Mouse (Mus musculus): ENCODE measurements at regions not wholly inside any gene's neighbourhood (a gene's known extent, or its start where the extent isn't known, plus 50 kb on each side); places are given as distances from the start of the nearest gene placed in this dataset.

DNA sequence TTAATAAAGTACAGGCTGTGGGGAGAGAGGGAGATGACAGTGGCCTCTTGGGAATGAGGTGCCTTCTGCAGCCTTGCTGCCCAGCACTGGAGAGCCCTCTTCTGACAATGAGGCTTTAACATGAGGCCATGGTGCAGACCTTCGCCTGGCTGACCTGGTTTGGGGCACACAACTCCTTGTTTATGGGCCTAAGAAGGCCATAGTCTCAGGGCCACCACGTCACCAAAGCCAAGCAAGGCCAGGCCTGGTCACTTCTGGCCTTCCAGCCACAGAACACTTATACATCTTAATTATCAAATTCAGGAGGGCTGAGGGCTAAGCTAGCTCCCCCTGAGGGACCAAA lies 70.7 kb upstream of the Ptpn1 start:
- no peak for ATAC-seq (ENCODE audit: low FRiP score)
- WGBS: 77% methylated on average over 2 of the region's 2 CpGs
- no peaks in the 10 kb centered on the region for H3K36me3 ChIP-seq (ENCODE audit: control insufficient read depth, insufficient read depth, low read length)
- no peak overlapping the region for H3K27ac ChIP-seq (ENCODE audit: low read depth, low read length)
- no peaks in the 10 kb centered on the region for H3K9me3 ChIP-seq (ENCODE audit: control insufficient read depth, low read length)
- H3K4me2 ChIP-seq (replicated peaks; ENCODE audit: low read depth, low read length): no peak overlapping the region
- no peaks in the 10 kb centered on the region; the same call in 1 of the 2 replicates for H3K4me1 ChIP-seq (replicated peaks; ENCODE audit: control insufficient read depth, insufficient read depth, low read length)
- H3K27me3 ChIP-seq (ENCODE audit: control insufficient read depth, insufficient read depth, low read length): no peaks in the 10 kb centered on the region
- DNase-seq (ENCODE audit: low spot score): no peak
- no peak overlapping the region for H3K9ac ChIP-seq (ENCODE audit: low read depth, low read length)
- H3K4me3 ChIP-seq (ENCODE audit: low read depth, low read length): no peak overlapping the region

DNA sequence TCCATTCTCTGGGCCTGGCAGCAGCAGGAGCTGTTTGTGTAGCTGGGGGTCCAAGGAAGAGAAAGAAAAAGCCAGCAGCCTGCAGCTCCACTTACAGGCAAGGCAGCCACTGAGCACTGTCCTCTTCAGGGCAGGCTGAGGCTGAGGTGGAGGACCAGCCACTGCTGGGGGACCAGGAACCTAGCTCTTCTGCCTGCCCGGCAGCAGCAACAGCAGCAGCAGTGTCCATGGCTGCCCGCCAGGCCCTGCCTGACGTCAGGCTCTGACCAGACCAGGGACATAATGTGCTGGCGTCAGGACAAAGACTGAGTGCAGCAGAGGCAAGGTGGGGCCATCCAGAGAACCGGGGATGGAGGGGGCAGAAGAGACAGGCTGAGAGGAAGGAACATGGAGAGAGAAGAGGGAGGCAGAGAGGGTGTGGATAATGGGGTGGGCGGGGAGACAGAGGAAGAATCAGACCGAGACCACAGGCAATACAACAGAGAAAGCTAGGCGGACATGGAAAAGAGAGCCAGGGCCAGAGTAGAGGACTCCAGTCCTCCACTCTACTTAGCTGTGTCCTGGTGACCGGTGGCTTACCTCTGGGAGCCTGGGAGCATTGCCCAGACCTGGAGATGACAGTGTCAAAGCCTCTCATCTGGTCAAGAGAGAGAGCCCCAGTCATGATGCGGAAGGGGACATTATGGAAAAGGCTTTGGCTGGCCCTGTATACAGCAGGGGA lies 71.2 kb upstream of the Ptpn1 start:
- Histone ChIP-seq H3K27ac (ENCODE audit: low read depth, low read length) (no peak overlapping the region), H3K9ac (ENCODE audit: low read depth, low read length) (0 out of 2 replicates have a peak overlapping the region, but pooled peaks have one; percentile 15), H3K9me3 (ENCODE audit: control insufficient read depth, low read length) (no peaks in the 10 kb centered on the region), H3K36me3 (ENCODE audit: control insufficient read depth, insufficient read depth, low read length) (no peaks in the 10 kb centered on the region), H3K4me2 (replicated peaks; ENCODE audit: low read depth, low read length) (no peak overlapping the region), H3K4me1 (replicated peaks; ENCODE audit: control insufficient read depth, insufficient read depth, low read length) (no peaks in the 10 kb centered on the region; the same call in 1 of the 2 replicates), H3K4me3 (ENCODE audit: low read depth, low read length) (no peak overlapping the region), H3K27me3 (ENCODE audit: control insufficient read depth, insufficient read depth, low read length) (no peaks in the 10 kb centered on the region)
- ATAC-seq (ENCODE audit: low FRiP score) (peak; percentile 17; the same call in 1 of the 2 replicates), DNase-seq (ENCODE audit: low spot score) (no peak)
- WGBS: 50% methylated on average over 10 of the region's 10 CpGs

DNA sequence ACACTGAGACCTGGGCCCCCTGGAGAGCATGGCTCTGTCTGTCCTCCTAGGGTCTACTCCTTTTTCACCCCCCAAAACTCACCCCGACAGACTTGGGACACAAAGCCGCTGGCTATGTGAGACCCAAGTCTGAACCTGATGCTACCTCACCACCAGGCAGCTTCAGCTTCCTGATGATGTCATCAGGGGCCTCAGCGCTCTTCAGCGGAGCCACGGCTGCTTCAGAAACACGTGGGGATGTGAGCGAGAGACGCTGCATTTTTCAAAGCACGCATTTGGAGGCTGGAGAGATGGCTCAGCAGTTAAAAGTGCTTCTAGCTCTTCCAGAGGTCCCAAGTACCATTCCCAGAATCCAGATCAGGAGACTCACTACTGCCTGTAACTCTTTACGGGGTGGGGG lies 72.3 kb upstream of the Ptpn1 start:
- no peaks in the 10 kb centered on the region for H3K9me3 ChIP-seq (ENCODE audit: control insufficient read depth, low read length)
- H3K9ac ChIP-seq (ENCODE audit: low read depth, low read length): no peak overlapping the region
- no peaks in the 10 kb centered on the region for H3K27me3 ChIP-seq (ENCODE audit: control insufficient read depth, insufficient read depth, low read length)
- ATAC-seq (ENCODE audit: low FRiP score) (no peak), DNase-seq (ENCODE audit: low spot score) (no peak)
- H3K4me2 ChIP-seq (replicated peaks; ENCODE audit: low read depth, low read length): no peak overlapping the region
- no peaks in the 10 kb centered on the region for H3K36me3 ChIP-seq (ENCODE audit: control insufficient read depth, insufficient read depth, low read length)
- 64% methylated on average over 10 of the region's 10 CpGs for WGBS
- no peak overlapping the region for H3K4me3 ChIP-seq (ENCODE audit: low read depth, low read length)
- no peak overlapping the region for H3K27ac ChIP-seq (ENCODE audit: low read depth, low read length)
- H3K4me1 ChIP-seq (replicated peaks; ENCODE audit: control insufficient read depth, insufficient read depth, low read length): no peaks in the 10 kb centered on the region; the same call in 1 of the 2 replicates

DNA sequence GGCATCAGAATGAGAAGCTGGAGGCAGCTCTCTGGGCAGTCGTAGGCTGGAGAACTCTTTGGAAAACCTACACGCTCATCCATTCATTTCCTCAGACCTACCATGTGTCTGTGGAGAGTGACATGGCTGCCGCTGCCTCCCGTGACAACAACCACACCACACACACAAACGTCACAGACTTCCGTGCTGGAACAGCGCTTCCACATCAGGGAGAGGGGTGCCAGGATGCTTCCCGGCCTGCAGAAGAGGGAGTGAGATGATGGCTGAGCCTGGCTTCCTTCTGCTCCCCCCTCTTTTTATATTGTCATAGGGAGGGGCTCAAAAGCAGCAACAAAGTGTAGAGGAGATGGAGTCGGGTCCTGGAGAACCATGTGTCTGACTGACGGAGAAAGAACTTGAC lies 73.5 kb upstream of the Ptpn1 start:
- H3K36me3 ChIP-seq (ENCODE audit: control insufficient read depth, insufficient read depth, low read length): no peaks in the 10 kb centered on the region
- no peak for ATAC-seq (ENCODE audit: low FRiP score)
- no peak overlapping the region for H3K4me2 ChIP-seq (replicated peaks; ENCODE audit: low read depth, low read length)
- peak overlapping the region; percentile 15; the same call in 1 of the 2 replicates for H3K9ac ChIP-seq (ENCODE audit: low read depth, low read length)
- no peaks in the 10 kb centered on the region for H3K9me3 ChIP-seq (ENCODE audit: control insufficient read depth, low read length)
- H3K27me3 ChIP-seq (ENCODE audit: control insufficient read depth, insufficient read depth, low read length): no peaks in the 10 kb centered on the region
- H3K4me3 ChIP-seq (ENCODE audit: low read depth, low read length): no peak overlapping the region
- no peaks in the 10 kb centered on the region; the same call in 1 of the 2 replicates for H3K4me1 ChIP-seq (replicated peaks; ENCODE audit: control insufficient read depth, insufficient read depth, low read length)
- no peak overlapping the region for H3K27ac ChIP-seq (ENCODE audit: low read depth, low read length)
- DNase-seq (ENCODE audit: low spot score): no peak
- 72% methylated on average over 10 of the region's 10 CpGs for WGBS

DNA sequence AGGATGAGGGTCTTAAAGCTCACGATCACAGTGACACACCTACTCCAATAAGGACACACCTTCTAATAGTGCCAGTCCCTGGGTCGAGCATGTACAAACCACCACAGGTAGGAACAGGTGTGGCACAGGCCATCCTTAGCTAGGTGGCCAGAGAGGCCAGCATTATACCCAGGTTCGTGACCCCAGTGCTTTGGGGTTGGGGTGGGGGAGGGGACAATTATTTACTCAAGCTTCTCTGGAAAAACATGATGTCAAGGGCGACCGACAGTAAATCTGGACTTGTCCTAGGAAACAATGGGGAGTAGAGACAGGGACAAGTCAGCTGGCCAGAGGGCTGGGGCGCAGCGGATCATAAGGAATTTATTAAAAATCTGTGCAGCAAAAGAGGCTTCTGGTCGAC lies 73.9 kb upstream of the Ptpn1 start:
- ATAC-seq (ENCODE audit: low FRiP score) (no peak), DNase-seq (ENCODE audit: low spot score) (no peak)
- Histone ChIP-seq H3K27ac (ENCODE audit: low read depth, low read length) (no peak overlapping the region), H3K9me3 (ENCODE audit: control insufficient read depth, low read length) (no peaks in the 10 kb centered on the region), H3K4me1 (replicated peaks; ENCODE audit: control insufficient read depth, insufficient read depth, low read length) (no peaks in the 10 kb centered on the region; the same call in 1 of the 2 replicates), H3K9ac (ENCODE audit: low read depth, low read length) (no peak overlapping the region), H3K4me3 (ENCODE audit: low read depth, low read length) (no peak overlapping the region), H3K36me3 (ENCODE audit: control insufficient read depth, insufficient read depth, low read length) (no peaks in the 10 kb centered on the region), H3K4me2 (replicated peaks; ENCODE audit: low read depth, low read length) (no peak overlapping the region), H3K27me3 (ENCODE audit: control insufficient read depth, insufficient read depth, low read length) (no peaks in the 10 kb centered on the region)
- 74% methylated on average over 8 of the region's 8 CpGs for WGBS

DNA sequence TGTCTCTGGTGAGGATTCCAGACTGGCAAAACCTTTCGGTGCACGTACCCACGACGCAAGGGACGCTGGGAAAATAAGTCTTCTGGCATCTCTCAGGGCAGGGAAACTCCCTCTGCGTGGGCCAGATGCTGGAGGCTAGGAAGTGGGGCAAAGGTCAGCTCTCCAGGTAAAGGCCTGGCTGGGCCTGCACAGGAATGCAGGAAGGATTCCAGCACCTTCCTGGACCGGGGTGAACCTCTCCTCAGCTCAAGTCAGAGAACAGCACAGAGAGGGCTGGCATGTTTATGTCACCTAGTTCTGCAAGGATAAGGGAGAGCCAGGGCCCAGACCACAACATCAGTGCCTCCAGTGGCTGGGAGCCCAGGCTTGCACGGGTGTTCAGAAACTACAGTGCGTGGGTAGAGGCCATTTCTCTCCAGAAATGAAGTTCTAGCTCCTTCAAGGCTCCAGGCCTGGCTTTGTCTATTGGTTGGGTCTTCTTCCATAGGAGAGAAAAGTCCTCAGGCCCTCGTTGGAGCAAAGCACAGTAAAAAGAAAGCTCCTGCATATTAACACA lies 74.9 kb upstream of the Ptpn1 start:
- H3K27ac ChIP-seq (ENCODE audit: low read depth, low read length): no peak overlapping the region
- WGBS: 81% methylated on average over 10 of the region's 10 CpGs
- no peaks in the 10 kb centered on the region; the same call in 1 of the 2 replicates for H3K4me1 ChIP-seq (replicated peaks; ENCODE audit: control insufficient read depth, insufficient read depth, low read length)
- no peak overlapping the region for H3K4me3 ChIP-seq (ENCODE audit: low read depth, low read length)
- H3K36me3 ChIP-seq (ENCODE audit: control insufficient read depth, insufficient read depth, low read length): no peaks in the 10 kb centered on the region
- no peak overlapping the region for H3K4me2 ChIP-seq (replicated peaks; ENCODE audit: low read depth, low read length)
- DNase-seq (ENCODE audit: low spot score) (no peak), ATAC-seq (ENCODE audit: low FRiP score) (no peak)
- H3K27me3 ChIP-seq (ENCODE audit: control insufficient read depth, insufficient read depth, low read length): no peaks in the 10 kb centered on the region
- no peak overlapping the region for H3K9ac ChIP-seq (ENCODE audit: low read depth, low read length)
- no peaks in the 10 kb centered on the region for H3K9me3 ChIP-seq (ENCODE audit: control insufficient read depth, low read length)

DNA sequence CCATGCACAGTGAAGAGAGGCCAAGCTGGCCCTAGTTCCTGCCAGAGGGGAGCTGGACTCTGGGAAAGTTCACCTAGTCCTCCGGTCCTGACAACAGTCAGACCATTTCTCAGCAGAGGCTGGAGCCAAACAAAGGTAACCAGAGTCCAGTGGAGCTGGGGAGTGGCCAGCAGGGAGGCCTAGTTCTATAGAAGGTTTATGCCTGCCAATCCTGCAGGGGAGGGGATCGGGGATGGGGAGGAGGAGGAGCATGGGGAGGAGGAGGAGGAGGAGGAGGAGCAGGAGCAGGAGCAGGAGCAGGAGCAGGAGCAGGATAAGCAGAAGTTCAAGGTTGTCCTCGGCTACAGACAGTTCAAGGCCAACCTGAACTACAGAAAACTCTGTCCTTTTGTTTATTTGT lies 75.8 kb upstream of the Ptpn1 start:
- no peak for DNase-seq (ENCODE audit: low spot score)
- no peaks in the 10 kb centered on the region for H3K9me3 ChIP-seq (ENCODE audit: control insufficient read depth, low read length)
- WGBS: 58% methylated on average over 2 of the region's 3 CpGs
- H3K4me1 ChIP-seq (replicated peaks; ENCODE audit: control insufficient read depth, insufficient read depth, low read length): no peaks in the 10 kb centered on the region; the same call in 1 of the 2 replicates
- no peaks in the 10 kb centered on the region for H3K36me3 ChIP-seq (ENCODE audit: control insufficient read depth, insufficient read depth, low read length)
- H3K27ac ChIP-seq (ENCODE audit: low read depth, low read length): no peak overlapping the region
- H3K4me3 ChIP-seq (ENCODE audit: low read depth, low read length): no peak overlapping the region
- ATAC-seq (ENCODE audit: low FRiP score): no peak
- H3K27me3 ChIP-seq (ENCODE audit: control insufficient read depth, insufficient read depth, low read length): no peaks in the 10 kb centered on the region
- no peak overlapping the region for H3K4me2 ChIP-seq (replicated peaks; ENCODE audit: low read depth, low read length)
- no peak overlapping the region for H3K9ac ChIP-seq (ENCODE audit: low read depth, low read length)

DNA sequence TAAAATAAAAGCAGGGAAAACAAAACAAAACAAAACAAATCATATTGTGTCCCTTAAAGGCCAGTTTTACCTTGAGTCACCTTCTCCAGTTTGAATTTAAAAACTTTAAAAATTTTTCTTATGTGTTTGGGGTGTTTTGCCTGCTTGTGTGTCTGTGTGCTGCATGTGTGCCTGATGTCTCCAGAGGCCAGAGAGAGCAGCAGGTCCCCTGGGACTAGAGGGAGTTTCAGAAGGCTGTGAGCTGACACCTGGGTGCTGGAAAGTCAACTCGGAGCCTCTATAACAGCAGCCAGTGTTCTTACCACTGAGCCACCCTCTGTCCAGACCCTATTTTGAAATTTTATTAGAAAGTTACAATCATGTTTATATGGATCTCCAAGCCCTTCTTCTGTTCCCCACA lies 77.8 kb upstream of the Ptpn1 start:
- Histone ChIP-seq H3K4me3 (ENCODE audit: low read depth, low read length) (no peak overlapping the region), H3K27ac (ENCODE audit: low read depth, low read length) (no peak overlapping the region), H3K27me3 (ENCODE audit: control insufficient read depth, insufficient read depth, low read length) (no peaks in the 10 kb centered on the region), H3K4me2 (replicated peaks; ENCODE audit: low read depth, low read length) (no peak overlapping the region), H3K9me3 (ENCODE audit: control insufficient read depth, low read length) (no peaks in the 10 kb centered on the region), H3K9ac (ENCODE audit: low read depth, low read length) (no peak overlapping the region), H3K36me3 (ENCODE audit: control insufficient read depth, insufficient read depth, low read length) (no peaks in the 10 kb centered on the region), H3K4me1 (replicated peaks; ENCODE audit: control insufficient read depth, insufficient read depth, low read length) (no peaks in the 10 kb centered on the region)
- 91% methylated on average over 1 of the region's 1 CpGs for WGBS
- ATAC-seq (ENCODE audit: low FRiP score) (no peak), DNase-seq (ENCODE audit: low spot score) (no peak)

DNA sequence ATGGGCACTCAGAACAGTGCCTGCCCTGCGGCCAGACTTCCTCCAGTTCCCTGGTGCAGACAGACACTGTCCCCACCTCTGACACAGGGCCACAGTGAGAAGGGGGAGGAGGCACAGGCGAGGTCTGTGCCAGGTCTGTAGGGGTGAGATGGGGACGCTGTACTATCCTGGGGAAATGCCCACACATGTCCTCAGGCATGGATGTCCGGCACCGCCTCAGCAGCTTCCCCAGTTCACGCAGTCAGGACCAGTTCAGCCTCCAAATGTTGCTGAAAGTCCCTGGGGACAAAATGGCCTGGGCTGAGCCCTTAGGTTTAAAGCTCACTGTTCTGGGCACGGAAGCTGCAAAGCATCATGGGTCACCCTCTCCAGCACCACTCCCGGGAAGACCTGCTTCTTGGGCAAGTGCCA lies 78.4 kb upstream of the Ptpn1 start:
- no peak overlapping the region for H3K4me3 ChIP-seq (ENCODE audit: low read depth, low read length)
- H3K4me2 ChIP-seq (replicated peaks; ENCODE audit: low read depth, low read length): no peak overlapping the region
- no peak for DNase-seq (ENCODE audit: low spot score)
- H3K9ac ChIP-seq (ENCODE audit: low read depth, low read length): no peak overlapping the region
- no peaks in the 10 kb centered on the region for H3K36me3 ChIP-seq (ENCODE audit: control insufficient read depth, insufficient read depth, low read length)
- no peaks in the 10 kb centered on the region for H3K4me1 ChIP-seq (replicated peaks; ENCODE audit: control insufficient read depth, insufficient read depth, low read length)
- no peak overlapping the region for H3K27ac ChIP-seq (ENCODE audit: low read depth, low read length)
- H3K9me3 ChIP-seq (ENCODE audit: control insufficient read depth, low read length): no peaks in the 10 kb centered on the region
- no peaks in the 10 kb centered on the region for H3K27me3 ChIP-seq (ENCODE audit: control insufficient read depth, insufficient read depth, low read length)
- ATAC-seq (ENCODE audit: low FRiP score): no peak
- WGBS: 72% methylated on average over 8 of the region's 8 CpGs

Data from hindbrain, embryonic 11.5 days (tissue).